Mouse (Mus musculus) forebrain, postnatal 0 days (tissue): ENCODE results near the gene Klhdc7b. TPM values are rescaled to one million over a fixed set of nuclear protein-coding genes. Genes with fewer than 3 reads are reported as not detected.

Experiments used
- ATAC-seq: fragments of 200-750 bp; cut with Nextera tagmentation; 2 replicates; pipeline ENCODE4 v1.8.0; 2017; ENCODE audit warnings: mild to moderate bottlenecking, moderate library complexity
- DNase-seq: peaks from one replicate; pipeline ENCODE4 v3.0.0-alpha.2; 2015
- H3K27ac ChIP-seq: fragments of 300-500 bp; sonication (generic); 2 replicates; pipeline ENCODE4 v1.5.1; 2014; ENCODE audit warnings: low read depth, mild to moderate bottlenecking, antibody characterized with exemption, low read length, moderate library complexity, mixed read lengths
- H3K27me3 ChIP-seq: fragments of 300-500 bp; sonication (generic); 2 replicates; pipeline ENCODE4 v1.6.1; 2014; ENCODE audit warnings: mild to moderate bottlenecking, low read length, mixed read lengths; ENCODE audit not compliant: insufficient read depth
- H3K36me3 ChIP-seq: fragments of 300-500 bp; sonication (generic); 2 replicates; pipeline ENCODE4 v1.6.1; 2014; ENCODE audit warnings: mild to moderate bottlenecking, moderate library complexity; ENCODE audit not compliant: insufficient read depth
- H3K4me1 ChIP-seq: fragments of 300-500 bp; sonication (generic); 2 replicates; pipeline ENCODE4 v1.6.1; 2014; ENCODE audit warnings: antibody characterized with exemption; ENCODE audit not compliant: insufficient read depth
- H3K4me2 ChIP-seq: fragments of 300-500 bp; sonication (generic); 2 replicates; pipeline ENCODE4 v1.6.1; 2014; ENCODE audit warnings: low read depth, mild to moderate bottlenecking, moderate library complexity
- H3K4me3 ChIP-seq: fragments of 300-500 bp; sonication (generic); 2 replicates; pipeline ENCODE4 v1.5.1; 2014; ENCODE audit warnings: low read depth, low read length, mixed read lengths
- H3K9ac ChIP-seq: fragments of 300-500 bp; sonication (generic); 2 replicates; pipeline ENCODE4 v1.6.1; 2014; ENCODE audit warnings: mild to moderate bottlenecking
- H3K9me3 ChIP-seq: fragments of 300-500 bp; sonication (generic); 2 replicates; pipeline ENCODE4 v1.6.1; 2016; ENCODE audit warnings: low read length
- CTCF ChIP-seq: sonication (generic); IDR thresholded peaks from 2 replicates; pipeline ENCODE4 v1.5.1; 2016; ENCODE audit warnings: antibody characterized with exemption, control low read depth, low read depth
- WGBS: fragments of 180-500 bp; shearing (Covaris S2); extraction: QIAGEN DNeasy Blood & Tissue Kit; methylation state at CpG from one replicate; pipeline ENCODE4 v1.1.7; 2014; 5-methylcytosine and 5-hydroxymethylcytosine counted together
- polyA plus RNA-seq: library from polyadenylated mRNA; unstranded; fragments of >200 nt; fragmentation: Nextera tagmentation; extraction: Ambion mirVana; gene quantifications from 2 replicates; pipeline ENCODE4 v1.2.1, GENCODE M21; 2015
- total RNA-seq: library from RNA; depleted of rRNA; stranded (reverse); fragments of >200 nt; gene quantifications from 2 replicates; pipeline ENCODE4 v1.2.3, GENCODE M21; 2014

The Klhdc7b gene
- total and polyA plus RNA-seq, 2 experiments from 2014 or later: 0.10 to 0.11 TPM

DNA sequence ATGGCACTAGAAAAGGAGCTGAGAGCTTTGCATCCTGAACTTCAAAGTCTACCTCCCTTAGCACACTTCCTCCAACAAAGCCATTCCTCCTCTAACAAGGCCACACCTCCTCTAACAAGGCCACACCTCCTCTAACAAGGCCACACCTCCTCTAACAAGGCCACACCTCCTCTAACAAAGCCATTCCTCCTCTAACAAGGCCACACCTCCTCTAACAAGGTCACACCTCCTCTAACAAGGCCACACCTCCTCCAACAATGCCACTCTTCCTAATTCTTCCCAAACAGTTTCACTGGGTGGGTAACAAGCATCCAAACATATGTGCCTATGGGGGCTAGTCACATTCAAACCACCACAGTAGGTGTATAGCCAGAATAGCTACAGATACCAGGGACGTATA is 17.8 kb downstream of the Klhdc7b start:
- no peak overlapping the region for H3K4me3 ChIP-seq
- H3K36me3 ChIP-seq: no peaks in the 10 kb centered on the region
- DNase-seq (no peak), ATAC-seq (no peak)
- no peak overlapping the region for H3K27ac ChIP-seq
- 94% methylated on average over 1 of the region's 1 CpGs for WGBS
- TF ChIP-seq CTCF: no peak
- no peak overlapping the region for H3K9ac ChIP-seq
- H3K9me3 ChIP-seq: no peaks in the 10 kb centered on the region
- no peaks in the 10 kb centered on the region for H3K27me3 ChIP-seq
- no peak overlapping the region for H3K4me2 ChIP-seq
- no peaks in the 10 kb centered on the region for H3K4me1 ChIP-seq

DNA sequence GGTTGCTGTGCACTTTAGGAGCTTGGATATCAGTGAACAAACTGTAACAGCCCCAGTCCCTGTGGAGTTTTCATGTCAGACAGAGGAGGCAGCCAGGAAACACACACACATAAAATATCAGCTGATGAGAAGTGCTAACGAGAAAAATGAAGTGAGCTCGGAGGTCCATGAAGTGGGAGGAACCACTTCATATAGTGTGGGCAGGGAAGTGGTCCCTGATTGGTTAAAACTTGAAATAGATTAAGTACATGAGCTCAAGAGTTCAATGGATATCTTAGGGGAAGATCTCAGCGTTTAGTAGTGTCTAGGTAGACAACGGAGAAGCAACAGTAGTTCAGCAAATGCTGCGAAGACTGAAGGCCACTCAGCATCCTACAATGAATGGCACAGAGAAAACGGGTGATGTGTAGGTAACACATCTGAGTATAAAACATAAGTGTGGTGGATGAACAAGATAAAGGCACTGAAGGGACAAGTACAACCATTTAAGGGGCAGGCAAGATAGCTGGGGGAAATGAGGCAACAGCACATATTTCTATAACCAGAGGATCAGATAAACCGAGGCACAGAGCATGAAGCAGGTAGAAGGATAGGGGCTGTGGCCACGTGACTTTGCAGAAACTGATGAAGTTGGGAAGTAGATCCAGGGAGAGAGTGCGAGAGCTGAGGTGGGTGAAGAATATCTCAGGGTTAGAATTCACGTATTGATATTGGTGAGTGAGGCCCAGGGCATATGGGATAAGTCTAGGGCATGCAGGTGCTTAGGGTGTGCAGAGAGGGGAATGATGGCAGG is 20.3 kb downstream of the Klhdc7b start:
- no peaks in the 10 kb centered on the region for H3K27me3 ChIP-seq
- DNase-seq (no peak), ATAC-seq (no peak)
- peaks cover 5% of the 10 kb centered on the region; the same call in 1 of the 2 replicates for H3K9me3 ChIP-seq
- 82% methylated on average over 10 of the region's 10 CpGs for WGBS
- H3K4me3 ChIP-seq: no peak overlapping the region
- H3K36me3 ChIP-seq: no peaks in the 10 kb centered on the region
- H3K4me1 ChIP-seq: no peaks in the 10 kb centered on the region
- H3K4me2 ChIP-seq: no peak overlapping the region
- H3K9ac ChIP-seq: no peak overlapping the region
- no peak overlapping the region for H3K27ac ChIP-seq
- no peak for TF ChIP-seq CTCF

DNA sequence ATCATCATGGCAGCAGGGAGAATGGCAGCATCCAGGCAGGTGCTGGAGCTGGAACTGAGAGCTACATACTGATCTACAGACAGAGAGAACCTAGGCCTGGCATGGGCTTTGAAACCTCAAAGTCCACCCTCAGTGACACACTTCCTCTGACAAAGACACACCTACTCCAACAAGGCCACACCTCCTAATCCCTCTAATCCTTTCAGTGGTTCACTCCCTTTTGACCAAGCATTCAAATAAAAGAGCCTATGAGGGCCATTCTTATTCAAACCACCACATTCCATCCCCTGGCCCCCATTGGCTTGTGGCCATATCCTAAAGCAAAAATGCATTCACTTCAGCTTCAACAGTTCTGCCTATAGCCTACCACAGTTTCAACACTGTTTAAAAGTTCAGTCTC is 22.0 kb downstream of the Klhdc7b start:
- H3K4me3 ChIP-seq: no peak overlapping the region
- H3K27ac ChIP-seq: no peak overlapping the region
- no peak for TF ChIP-seq CTCF
- no peak for DNase-seq
- no peaks in the 10 kb centered on the region for H3K27me3 ChIP-seq
- H3K36me3 ChIP-seq: no peaks in the 10 kb centered on the region
- no peak overlapping the region for H3K9ac ChIP-seq
- no peaks in the 10 kb centered on the region for H3K4me1 ChIP-seq
- H3K4me2 ChIP-seq: no peak overlapping the region
- H3K9me3 ChIP-seq: peaks cover 5% of the 10 kb centered on the region; the same call in 1 of the 2 replicates
- no peak for ATAC-seq

DNA sequence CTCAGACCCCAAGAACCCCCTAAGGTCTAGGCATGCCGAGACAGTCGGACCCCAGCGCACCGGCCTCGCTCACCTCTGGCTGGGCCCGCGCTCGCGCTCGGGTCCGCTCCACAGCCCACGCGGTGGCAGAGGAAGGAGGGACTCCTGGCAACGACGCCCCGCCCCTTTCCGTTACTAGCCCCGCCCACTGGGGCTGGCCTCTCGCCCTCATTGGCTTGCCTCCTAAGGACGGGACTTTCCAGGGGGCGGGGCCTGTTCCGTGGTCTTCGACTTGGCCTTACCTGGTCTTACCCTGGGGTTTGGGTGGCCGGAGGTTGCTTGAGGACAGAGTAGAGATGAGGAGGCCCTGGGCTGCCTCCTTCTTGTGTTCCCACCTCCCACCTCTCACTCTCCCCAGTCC is 25.4 kb downstream of the Klhdc7b start, which contains the start of gene Syce3:
Gene Syce3, minus strand, starts transcription at position 386 of the 400 bp plus-strand sequence.
- no peaks in the 10 kb centered on the region for H3K27me3 ChIP-seq
- no peak within 1 kb of the TSS for H3K4me2 ChIP-seq
- no peak for TF ChIP-seq CTCF
- H3K4me1 ChIP-seq: no peaks in the 10 kb centered on the region
- ATAC-seq (no peak), DNase-seq (no peak)
- H3K27ac ChIP-seq: no peak within 1 kb of the TSS
- H3K4me3 ChIP-seq: no peak within 1 kb of the TSS
- peaks cover 5% of the 10 kb centered on the region; the same call in 1 of the 2 replicates for H3K9me3 ChIP-seq
- H3K36me3 ChIP-seq: no peaks in the 10 kb centered on the region
- H3K9ac ChIP-seq: no peak within 1 kb of the TSS
- 92% methylated on average over 24 of the region's 24 CpGs for WGBS

DNA sequence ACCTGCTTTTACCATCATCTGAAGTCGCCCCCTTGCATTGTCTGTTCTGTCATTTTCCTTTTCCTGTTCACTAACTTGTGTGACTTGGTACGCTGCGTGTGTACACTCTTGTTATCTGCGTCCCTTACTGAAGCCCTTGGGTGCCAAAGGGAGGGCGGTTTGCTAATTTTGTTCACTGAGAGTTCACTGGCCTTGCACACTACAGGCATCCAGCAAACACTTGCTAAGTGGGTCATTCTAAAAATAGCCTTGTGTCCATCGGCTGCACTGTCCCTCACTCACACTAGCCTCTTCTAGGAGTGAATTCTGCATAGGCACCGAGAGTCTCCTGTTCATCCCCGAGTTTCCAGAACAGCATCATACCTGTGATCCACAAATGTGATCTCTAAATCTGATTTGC is 30.6 kb downstream of the Klhdc7b start:
- no peak for ATAC-seq
- H3K4me1 ChIP-seq: no peaks in the 10 kb centered on the region
- H3K36me3 ChIP-seq: peaks cover 11% of the 10 kb centered on the region; the same call in 1 of the 2 replicates
- H3K4me3 ChIP-seq: no peak overlapping the region
- no peak for TF ChIP-seq CTCF
- H3K27me3 ChIP-seq: no peaks in the 10 kb centered on the region
- DNase-seq: no peak
- no peak overlapping the region for H3K9ac ChIP-seq
- no peak overlapping the region for H3K4me2 ChIP-seq
- no peak overlapping the region for H3K27ac ChIP-seq
- 89% methylated on average over 8 of the region's 8 CpGs for WGBS
- H3K9me3 ChIP-seq: no peaks in the 10 kb centered on the region

DNA sequence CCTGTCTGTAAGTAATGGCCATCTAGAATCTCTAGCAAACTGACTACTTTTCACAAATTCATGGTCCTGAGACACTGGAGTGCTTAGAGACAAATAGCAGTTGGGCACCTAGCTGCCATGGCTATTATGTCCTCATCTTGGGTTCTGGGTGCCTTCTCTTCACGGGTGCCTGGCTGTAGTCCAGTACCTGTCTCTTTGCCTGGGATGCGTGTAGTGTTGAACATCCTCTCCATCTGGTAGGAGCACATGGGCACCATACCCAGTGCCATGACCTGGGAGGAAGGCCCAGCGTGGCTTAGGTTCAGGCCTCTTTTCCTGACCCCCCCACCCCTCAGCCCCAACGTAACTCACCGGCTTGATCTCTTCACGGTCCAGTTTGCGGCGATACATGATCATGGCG is 37.2 kb downstream of the Klhdc7b start:
- WGBS: 93% methylated on average over 9 of the region's 9 CpGs

DNA sequence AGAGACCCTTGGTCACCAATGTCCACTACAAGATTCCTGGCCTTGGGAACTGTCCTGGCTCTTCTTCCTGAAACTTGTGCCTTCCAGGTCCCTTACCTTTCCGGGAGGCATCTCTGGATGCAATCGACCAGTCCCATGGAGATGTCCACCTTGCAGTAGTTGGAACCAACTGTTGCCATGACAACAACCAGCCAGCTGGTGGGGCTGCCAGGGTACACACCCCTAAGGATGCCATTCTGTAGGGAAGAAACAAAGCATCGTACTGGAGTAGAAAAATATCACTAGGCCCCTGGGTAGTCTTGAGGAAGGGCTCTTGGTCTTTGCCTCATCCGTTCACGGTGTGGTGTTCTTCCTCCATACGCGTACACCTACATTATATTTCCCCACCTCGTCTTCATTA is 39.9 kb downstream of the Klhdc7b start:
- TF ChIP-seq CTCF: no peak
- Histone ChIP-seq H3K9ac (no peak overlapping the region), H3K27ac (no peak overlapping the region), H3K4me3 (no peak overlapping the region), H3K9me3 (no peaks in the 10 kb centered on the region), H3K4me2 (no peak overlapping the region), H3K4me1 (peaks cover 7% of the 10 kb centered on the region; the same call in 1 of the 2 replicates), H3K27me3 (no peaks in the 10 kb centered on the region), H3K36me3 (peaks cover 31% of the 10 kb centered on the region)
- ATAC-seq (no peak), DNase-seq (no peak)
- whole genome bisulfite sequencing: 81% methylated on average over 8 of the region's 8 CpGs

More for the DNA sequence above, 37.2 kb downstream of the Klhdc7b start:
- no peak overlapping the region for H3K4me3 ChIP-seq
- H3K27me3 ChIP-seq: no peaks in the 10 kb centered on the region
- peaks cover 32% of the 10 kb centered on the region for H3K36me3 ChIP-seq
- no peak overlapping the region for H3K4me2 ChIP-seq
- no peak overlapping the region for H3K27ac ChIP-seq
- no peak for DNase-seq
- H3K4me1 ChIP-seq: no peaks in the 10 kb centered on the region
- ATAC-seq: no peak
- H3K9ac ChIP-seq: no peak overlapping the region
- H3K9me3 ChIP-seq: no peaks in the 10 kb centered on the region
- TF ChIP-seq CTCF: no peak
